Mouse (Mus musculus): ENCODE results near the gene Gm7534. TPM values are rescaled to one million over a fixed set of nuclear protein-coding genes. Genes with fewer than 3 reads are reported as not detected.

Gm7534 gene
- polyA plus RNA-seq, 1 experiment from 2014 or later = not detected

DNA sequence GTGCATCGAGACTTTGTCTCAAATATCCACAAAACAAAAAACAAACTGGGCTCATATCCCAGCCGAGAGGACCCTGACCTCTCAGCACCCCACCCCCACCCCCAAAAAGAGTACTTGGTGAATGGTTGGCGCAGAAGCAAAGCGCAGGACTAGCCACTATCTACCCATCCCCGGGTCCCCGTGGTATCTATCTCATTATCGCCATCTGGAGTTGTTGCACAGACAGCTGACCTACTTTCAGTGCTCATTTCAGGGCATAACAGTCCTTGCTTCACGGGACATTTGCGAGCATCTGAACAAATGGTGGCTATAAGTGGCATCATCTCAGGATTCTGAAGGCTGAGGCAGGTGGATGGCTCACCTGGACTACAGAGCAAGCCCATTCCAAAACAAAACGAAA is 35.9 kb upstream of the Gm7534 start:
- Histone ChIP-seq H3K4me2 (replicated peaks) (no peak overlapping the region), H3K36me3 (no peaks in the 10 kb centered on the region), H3K4me1 (no peaks in the 10 kb centered on the region), H3K9ac (no peak overlapping the region), H3K4me3 (no peak overlapping the region), H3K9me3 (no peaks in the 10 kb centered on the region), H3K27me3 (replicated peaks) (peaks cover 25% of the 10 kb centered on the region), H3K27ac (no peak overlapping the region)
- no peak for ATAC-seq (ENCODE audit: low FRiP score, low read depth)
- 15% methylated on average over 10 of the region's 10 CpGs for WGBS

DNA sequence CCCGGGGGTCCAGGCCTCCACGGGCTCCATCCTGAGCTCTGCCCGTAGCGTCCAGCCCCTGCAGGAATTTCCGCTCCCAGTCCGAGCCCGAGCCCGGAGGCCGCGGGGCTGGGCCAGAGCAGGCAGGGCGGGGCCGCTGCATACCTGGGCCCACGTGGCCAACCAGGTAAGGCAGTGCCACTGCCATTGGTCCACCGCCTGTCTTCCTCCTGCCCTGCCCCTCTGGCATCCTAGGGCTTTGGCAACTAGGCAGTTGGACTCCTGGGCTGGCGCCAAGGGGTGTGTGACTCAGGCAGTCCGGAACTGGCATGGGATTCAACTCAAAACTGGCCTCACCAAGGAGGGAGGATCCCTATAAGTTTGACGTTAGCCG is 35.5 kb upstream of the Gm7534 start, which contains the start of gene Cnksr1:
TSS of gene Cnksr1 (minus strand) at position 121 of the 373 bp plus-strand sequence.
- Histone ChIP-seq H3K27ac (no peak within 1 kb of the TSS), H3K27me3 (replicated peaks) (peaks cover 25% of the 10 kb centered on the region), H3K9me3 (no peaks in the 10 kb centered on the region), H3K36me3 (no peaks in the 10 kb centered on the region), H3K4me1 (no peaks in the 10 kb centered on the region), H3K4me3 (no peak within 1 kb of the TSS), H3K9ac (no peak within 1 kb of the TSS), H3K4me2 (replicated peaks) (peak within 1 kb of the TSS; percentile 16; the same call in 1 of the 2 replicates)
- no peak for ATAC-seq (ENCODE audit: low FRiP score, low read depth)
- WGBS = 1% methylated on average over 18 of the region's 18 CpGs

DNA sequence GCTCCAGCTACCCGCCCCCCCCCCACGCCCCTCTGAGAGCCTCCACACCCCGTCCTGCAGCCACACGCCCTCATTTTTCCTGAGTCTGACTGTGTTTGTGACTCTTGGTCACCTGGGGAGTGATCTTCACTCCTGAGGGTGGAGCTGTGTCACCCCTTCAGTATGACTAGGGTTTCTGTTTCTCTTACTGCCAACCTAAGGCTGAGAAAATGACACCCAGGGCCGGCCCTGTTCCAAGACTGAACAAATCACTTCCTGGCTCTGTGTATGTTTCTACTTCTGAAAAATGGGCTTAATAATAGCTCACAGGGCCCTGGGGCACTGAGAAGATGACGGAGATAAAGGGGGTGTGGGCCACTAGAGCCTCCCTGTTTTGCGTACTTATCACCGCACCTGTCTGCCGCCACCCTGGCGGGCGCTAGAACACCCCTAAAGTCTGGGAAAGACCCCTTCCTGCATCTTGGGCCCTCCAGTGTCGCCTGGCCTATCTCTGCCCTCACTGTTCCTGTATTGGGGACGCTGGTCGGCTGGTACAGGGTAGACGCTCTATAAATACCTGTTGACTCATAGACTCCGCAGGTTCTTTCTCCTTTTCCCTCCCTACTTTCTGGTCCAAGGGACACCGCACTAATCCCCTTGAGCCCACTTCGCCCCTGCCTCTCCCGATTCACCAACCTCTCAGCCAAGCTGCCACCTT is 34.9 kb upstream of the Gm7534 start:
- 30% methylated on average over 19 of the region's 19 CpGs for WGBS
- ATAC-seq (ENCODE audit: low FRiP score, low read depth) = no peak
- no peak overlapping the region for H3K9ac ChIP-seq
- H3K27me3 ChIP-seq (replicated peaks) = peaks cover 25% of the 10 kb centered on the region
- no peak overlapping the region for H3K27ac ChIP-seq
- no peaks in the 10 kb centered on the region for H3K36me3 ChIP-seq
- peak overlapping the region; percentile 16; the same call in 1 of the 2 replicates for H3K4me2 ChIP-seq (replicated peaks)
- H3K9me3 ChIP-seq = no peaks in the 10 kb centered on the region
- no peaks in the 10 kb centered on the region for H3K4me1 ChIP-seq
- no peak overlapping the region for H3K4me3 ChIP-seq

DNA sequence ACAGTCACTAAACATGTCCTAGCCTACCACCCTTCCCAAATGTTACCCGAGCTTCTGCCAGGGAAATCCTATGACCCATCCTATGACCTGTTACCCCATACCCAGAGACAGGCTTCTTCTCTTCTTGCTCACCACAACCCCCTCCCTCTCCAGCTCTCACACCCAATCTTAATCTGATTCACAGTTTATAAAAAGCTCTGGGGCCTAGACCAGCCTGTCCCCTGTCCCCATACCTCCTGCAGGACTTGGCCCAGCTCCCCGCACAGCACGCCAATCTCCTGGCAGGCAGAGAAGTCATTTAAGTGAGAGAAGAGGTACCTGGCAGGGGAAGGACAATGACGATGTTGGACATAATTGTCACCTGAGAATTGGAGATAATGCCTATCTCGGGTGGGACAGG is 32.1 kb upstream of the Gm7534 start:
- H3K9me3 ChIP-seq = no peaks in the 10 kb centered on the region
- no peak for ATAC-seq (ENCODE audit: low FRiP score, low read depth)
- 87% methylated on average over 5 of the region's 5 CpGs for WGBS
- no peaks in the 10 kb centered on the region for H3K36me3 ChIP-seq
- no peaks in the 10 kb centered on the region for H3K4me1 ChIP-seq
- H3K9ac ChIP-seq = no peak overlapping the region
- H3K27me3 ChIP-seq (replicated peaks) = peaks cover 25% of the 10 kb centered on the region
- no peak overlapping the region for H3K27ac ChIP-seq
- no peak overlapping the region for H3K4me3 ChIP-seq
- no peak overlapping the region for H3K4me2 ChIP-seq (replicated peaks)

DNA sequence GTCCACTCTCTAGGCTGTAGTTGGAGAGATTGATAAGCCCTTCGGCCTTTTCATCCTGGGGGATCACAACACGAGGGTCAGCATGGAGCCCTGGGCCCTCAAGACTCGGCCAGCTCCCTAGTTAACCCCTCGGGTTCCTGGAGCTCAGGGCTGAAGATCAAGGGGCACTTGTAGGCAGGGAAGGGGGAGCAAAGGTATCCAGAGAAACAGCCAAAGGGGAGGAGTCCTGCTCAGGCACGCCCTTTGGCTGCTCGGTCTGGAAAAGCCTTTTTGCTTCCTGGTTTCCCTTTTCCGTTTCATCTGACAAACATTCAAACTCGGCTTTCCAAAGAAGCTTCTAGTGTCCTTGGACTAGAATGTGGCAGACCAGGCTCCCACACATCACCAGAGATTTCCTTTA is 27.6 kb upstream of the Gm7534 start:
- Histone ChIP-seq H3K27ac (no peak overlapping the region), H3K9ac (no peak overlapping the region), H3K9me3 (no peaks in the 10 kb centered on the region), H3K27me3 (replicated peaks) (no peaks in the 10 kb centered on the region), H3K4me2 (replicated peaks) (no peak overlapping the region), H3K4me3 (no peak overlapping the region), H3K4me1 (no peaks in the 10 kb centered on the region), H3K36me3 (no peaks in the 10 kb centered on the region)
- no peak for ATAC-seq (ENCODE audit: low FRiP score, low read depth)
- 40% methylated on average over 8 of the region's 8 CpGs for WGBS

DNA sequence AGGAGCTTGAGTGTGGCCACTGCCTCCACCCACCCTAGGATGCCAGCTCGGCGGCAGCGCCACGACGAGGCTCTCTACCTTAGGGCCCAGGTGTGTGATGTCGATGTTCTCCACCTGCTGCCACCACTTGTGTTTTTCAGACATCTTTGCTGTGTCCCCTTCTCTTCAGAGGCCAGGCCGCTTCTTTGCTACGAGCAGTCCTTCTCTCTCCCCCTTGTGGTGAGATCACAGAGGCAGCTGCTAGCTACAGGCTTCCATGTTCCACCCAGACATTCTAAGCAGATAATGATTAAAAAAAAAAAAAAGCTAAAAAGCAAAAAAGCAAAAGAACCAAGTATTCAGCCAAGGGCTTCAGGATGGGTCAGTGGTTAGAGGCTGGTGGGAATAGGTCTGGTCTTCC is 24.4 kb upstream of the Gm7534 start, which contains the start of gene Catsper4:
TSS of gene Catsper4 (minus strand) at position 190 of the 400 bp plus-strand sequence.
- H3K9ac ChIP-seq = no peak within 1 kb of the TSS
- no peak within 1 kb of the TSS for H3K27ac ChIP-seq
- no peaks in the 10 kb centered on the region for H3K4me1 ChIP-seq
- no peak for ATAC-seq (ENCODE audit: low FRiP score, low read depth)
- H3K27me3 ChIP-seq (replicated peaks) = no peaks in the 10 kb centered on the region
- H3K4me2 ChIP-seq (replicated peaks) = no peak within 1 kb of the TSS
- H3K4me3 ChIP-seq = no peak within 1 kb of the TSS
- no peaks in the 10 kb centered on the region for H3K36me3 ChIP-seq
- no peaks in the 10 kb centered on the region for H3K9me3 ChIP-seq
- 77% methylated on average over 8 of the region's 8 CpGs for WGBS

DNA sequence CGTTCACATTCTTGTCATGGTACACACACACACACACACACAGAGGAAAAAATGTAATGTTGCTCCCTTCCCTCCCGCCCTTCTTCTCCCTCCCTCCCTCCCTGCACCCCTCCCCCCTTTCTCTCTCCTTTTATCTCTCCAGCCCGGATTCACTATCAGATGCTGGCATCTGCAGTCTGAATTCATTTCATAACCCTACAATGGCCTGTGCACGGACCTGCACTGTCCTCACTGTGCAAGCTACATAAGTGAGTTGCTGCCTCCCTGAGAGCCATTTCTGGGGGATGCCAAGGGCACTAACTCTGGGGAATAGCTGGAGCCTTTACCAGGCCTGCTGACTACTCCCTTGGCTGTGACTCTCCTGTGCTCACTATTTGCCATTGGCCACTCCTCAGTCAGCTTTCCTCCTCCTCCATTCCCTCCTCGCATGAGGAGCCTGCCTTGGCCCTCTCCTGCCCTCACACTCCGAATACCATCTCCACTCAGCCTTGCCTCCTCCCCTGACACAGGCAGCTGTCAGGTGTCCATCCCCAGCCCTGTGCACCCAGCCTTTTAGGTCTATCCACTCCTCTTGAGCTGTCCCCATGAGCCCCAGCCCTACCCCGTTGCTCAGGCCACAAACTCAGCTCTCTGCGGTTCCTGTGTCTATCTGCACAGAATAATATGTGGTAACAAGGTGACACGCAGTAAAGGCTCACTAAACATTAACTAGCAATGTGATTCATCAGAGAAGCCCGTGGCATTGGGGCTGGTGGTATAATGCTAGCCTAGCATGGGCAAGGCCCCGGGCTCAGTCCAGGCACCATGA is 20.2 kb upstream of the Gm7534 start:
- Histone ChIP-seq H3K9ac (no peak overlapping the region), H3K9me3 (no peaks in the 10 kb centered on the region), H3K4me2 (replicated peaks) (no peak overlapping the region), H3K4me3 (no peak overlapping the region), H3K4me1 (no peaks in the 10 kb centered on the region), H3K27ac (no peak overlapping the region), H3K36me3 (no peaks in the 10 kb centered on the region), H3K27me3 (replicated peaks) (no peaks in the 10 kb centered on the region)
- ATAC-seq (ENCODE audit: low FRiP score, low read depth) = no peak
- 67% methylated on average over 11 of the region's 11 CpGs for WGBS

DNA sequence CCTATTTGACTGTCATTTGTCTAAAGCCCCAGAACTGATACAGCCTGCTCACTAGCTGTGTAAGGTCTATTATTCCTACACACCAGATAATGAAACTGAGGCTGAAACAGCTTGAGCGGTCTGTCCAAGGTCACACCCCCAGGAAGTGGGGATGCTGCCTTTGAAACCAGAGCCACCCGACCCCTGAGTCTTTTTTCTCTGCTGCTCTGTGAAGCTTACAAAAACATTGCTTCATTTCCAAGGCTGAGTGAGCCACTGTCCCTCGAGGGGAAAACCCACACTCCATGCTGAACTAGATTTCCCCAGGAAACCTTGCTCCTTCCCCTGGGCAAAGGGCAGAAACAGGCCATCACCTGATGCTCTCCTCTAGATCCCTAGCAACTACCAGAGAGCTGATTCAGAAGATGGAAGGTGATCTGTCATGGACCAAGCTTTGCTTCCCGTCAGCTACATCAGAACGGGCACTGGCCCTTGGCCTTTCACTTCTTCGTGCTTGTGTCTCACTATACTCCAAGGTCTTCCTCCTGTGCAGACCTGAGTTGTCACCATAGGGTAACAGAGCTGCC is 3.8 kb upstream of the Gm7534 start:
- Histone ChIP-seq H3K27ac (no peak overlapping the region), H3K27me3 (replicated peaks) (no peaks in the 10 kb centered on the region), H3K9ac (no peak overlapping the region), H3K4me2 (replicated peaks) (no peak overlapping the region), H3K4me3 (no peak overlapping the region), H3K9me3 (no peaks in the 10 kb centered on the region), H3K4me1 (no peaks in the 10 kb centered on the region), H3K36me3 (no peaks in the 10 kb centered on the region)
- WGBS = 73% methylated on average over 6 of the region's 6 CpGs
- ATAC-seq (ENCODE audit: low FRiP score, low read depth) = no peak

DNA sequence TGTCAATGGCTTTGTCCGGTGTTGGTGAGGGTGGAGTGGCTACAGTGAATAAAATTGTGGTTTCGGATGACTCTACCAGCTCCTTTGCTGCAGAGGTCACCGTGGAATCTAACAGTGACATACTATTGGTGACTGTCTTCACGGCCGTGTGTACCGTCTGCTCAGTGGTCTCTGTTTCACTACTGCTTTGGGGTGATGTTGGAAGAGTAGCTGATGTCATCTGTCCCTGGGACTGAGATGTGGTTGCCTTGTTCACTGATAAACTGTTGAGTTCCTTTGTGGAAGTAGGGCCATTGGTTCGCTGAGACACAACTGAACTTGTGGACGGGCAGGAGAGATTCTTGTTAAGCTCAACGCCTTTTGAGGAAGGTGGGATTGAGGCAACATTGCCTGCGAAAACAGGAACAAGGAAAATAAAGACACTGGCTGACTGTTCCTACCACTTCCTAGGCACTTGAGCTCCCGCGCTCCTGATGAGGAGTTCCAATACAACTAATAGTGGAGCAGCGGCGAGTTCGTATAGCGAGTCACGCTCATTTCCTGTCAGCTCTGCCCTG is 614 bp upstream of the Gm7534 start:
- H3K4me3 ChIP-seq = no peak overlapping the region
- no peak overlapping the region for H3K27ac ChIP-seq
- H3K27me3 ChIP-seq (replicated peaks) = no peaks in the 10 kb centered on the region
- no peak overlapping the region for H3K9ac ChIP-seq
- no peaks in the 10 kb centered on the region for H3K9me3 ChIP-seq
- no peaks in the 10 kb centered on the region for H3K4me1 ChIP-seq
- 88% methylated on average over 17 of the region's 17 CpGs for WGBS
- H3K4me2 ChIP-seq (replicated peaks) = no peak overlapping the region
- no peaks in the 10 kb centered on the region for H3K36me3 ChIP-seq
- no peak for ATAC-seq (ENCODE audit: low FRiP score, low read depth)

DNA sequence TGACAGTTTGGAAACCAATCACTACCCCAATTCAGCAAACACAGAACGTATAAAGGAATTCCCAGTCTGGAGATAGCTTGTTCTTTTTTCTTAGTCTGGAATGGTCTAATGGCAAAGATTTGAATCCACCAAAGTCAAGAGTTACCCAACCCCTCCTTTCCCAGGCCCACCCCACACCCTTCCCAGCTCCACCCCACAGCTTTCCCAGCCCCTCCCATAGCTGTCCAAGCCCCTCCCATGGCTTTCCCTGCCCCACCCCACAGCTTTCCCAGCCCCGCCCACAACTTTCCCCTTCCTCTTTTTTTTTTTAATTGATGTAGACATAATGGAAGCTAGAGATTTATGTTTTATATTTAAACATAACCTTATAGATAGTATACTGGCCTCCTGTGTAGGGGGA is 3.4 kb downstream of the Gm7534 start:
- H3K9ac ChIP-seq = no peak overlapping the region
- no peak overlapping the region for H3K4me2 ChIP-seq (replicated peaks)
- no peaks in the 10 kb centered on the region for H3K27me3 ChIP-seq (replicated peaks)
- H3K4me3 ChIP-seq = no peak overlapping the region
- WGBS = 76% methylated on average over 2 of the region's 2 CpGs
- H3K4me1 ChIP-seq = no peaks in the 10 kb centered on the region
- no peak for ATAC-seq (ENCODE audit: low FRiP score, low read depth)
- no peaks in the 10 kb centered on the region for H3K9me3 ChIP-seq
- H3K27ac ChIP-seq = no peak overlapping the region
- H3K36me3 ChIP-seq = no peaks in the 10 kb centered on the region

DNA sequence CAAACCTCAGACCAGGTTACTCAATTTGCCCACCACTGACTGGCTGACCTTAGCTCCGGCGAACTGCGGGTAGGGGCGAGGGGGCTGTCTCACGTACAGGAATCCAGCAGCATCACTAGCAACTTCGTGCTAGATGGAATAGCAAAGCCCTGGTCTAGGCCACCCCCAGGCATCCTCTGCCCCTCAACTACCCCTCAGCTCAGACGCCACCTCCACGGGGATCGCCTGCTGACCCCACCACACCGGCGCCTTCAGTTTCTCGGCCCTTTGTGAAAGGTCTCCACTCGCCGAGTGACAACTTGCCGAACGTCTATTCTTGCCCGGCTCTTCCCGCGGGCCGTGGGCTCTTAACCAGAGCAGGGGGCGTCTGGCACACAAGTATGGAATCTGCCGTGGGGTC is 16.5 kb downstream of the Gm7534 start:
- Histone ChIP-seq H3K4me3 (peak overlapping the region; percentile 73), H3K4me1 (peaks cover 11% of the 10 kb centered on the region; the same call in 1 of the 2 replicates), H3K9me3 (no peaks in the 10 kb centered on the region), H3K36me3 (no peaks in the 10 kb centered on the region), H3K27me3 (replicated peaks) (no peaks in the 10 kb centered on the region), H3K27ac (peak overlapping the region; percentile 53; the same call in 1 of the 2 replicates), H3K4me2 (replicated peaks) (peak overlapping the region; percentile 79), H3K9ac (peak overlapping the region; percentile 78)
- under 1% methylated on average over 22 of the region's 22 CpGs for WGBS
- peak; percentile 6; the same call in 1 of the 2 replicates for ATAC-seq (ENCODE audit: low FRiP score, low read depth)

DNA sequence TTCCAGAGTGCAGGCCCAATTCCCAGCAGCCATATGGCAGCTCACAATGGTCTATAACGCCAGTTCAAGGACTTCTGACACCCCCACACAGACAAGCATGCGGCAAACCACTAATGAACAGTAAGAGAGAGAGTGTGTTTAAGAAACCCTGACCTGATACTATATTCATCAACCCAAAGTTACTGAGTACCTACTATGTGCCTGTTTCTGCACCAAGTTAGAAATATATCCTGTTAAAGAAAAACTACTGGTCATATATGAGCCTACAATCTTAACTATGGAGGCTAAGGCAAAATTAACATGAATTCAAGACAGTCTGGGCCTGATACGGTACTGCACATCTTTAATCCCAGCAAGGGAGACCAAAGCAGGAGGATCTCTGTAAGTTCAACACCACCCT is 17.2 kb downstream of the Gm7534 start:
- H3K27ac ChIP-seq = no peak overlapping the region
- H3K9ac ChIP-seq = peak overlapping the region; percentile 78; the same call in 1 of the 2 replicates
- ATAC-seq (ENCODE audit: low FRiP score, low read depth) = no peak
- H3K4me3 ChIP-seq = peak overlapping the region; percentile 73
- H3K4me1 ChIP-seq = peaks cover 11% of the 10 kb centered on the region; the same call in 1 of the 2 replicates
- WGBS = 82% methylated on average over 3 of the region's 3 CpGs
- no peaks in the 10 kb centered on the region for H3K36me3 ChIP-seq
- H3K27me3 ChIP-seq (replicated peaks) = no peaks in the 10 kb centered on the region
- H3K4me2 ChIP-seq (replicated peaks) = peak overlapping the region; percentile 79
- no peaks in the 10 kb centered on the region for H3K9me3 ChIP-seq

Data from neural tube, embryonic 12.5 days (tissue).